Mouse (Mus musculus): ENCODE measurements around the gene AU021092. TPM values are rescaled to one million over a fixed set of nuclear protein-coding genes. Genes with fewer than 3 reads are reported as not detected.

Gene AU021092
- polyA plus RNA-seq, 1 experiment from 2014 or later: 7.6 TPM

DNA sequence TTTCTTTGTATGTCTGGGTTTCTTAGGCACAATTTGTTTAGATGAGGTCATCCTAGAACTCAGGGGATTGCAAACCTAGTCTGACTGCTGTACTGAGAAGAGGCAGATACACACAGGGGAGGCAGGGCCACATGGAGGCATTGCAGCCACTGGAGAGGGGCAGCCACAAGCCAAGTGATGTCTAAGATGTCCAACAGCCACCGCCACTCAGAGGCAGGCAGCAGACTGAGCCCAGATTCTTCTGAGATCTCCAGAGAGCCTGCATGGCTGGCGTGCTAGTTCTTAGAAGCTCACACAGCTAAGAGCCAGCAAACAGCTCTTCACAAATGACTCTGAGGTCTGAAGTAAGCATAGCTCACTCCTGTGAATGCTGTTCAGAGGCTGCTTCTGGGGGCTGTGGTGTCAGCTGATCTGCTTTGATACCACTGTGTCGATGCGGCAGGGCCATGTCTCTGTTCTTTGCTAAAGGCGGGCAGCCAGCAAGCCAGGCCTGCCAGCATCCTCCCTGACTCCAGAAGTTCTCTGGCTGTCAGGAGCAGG lies 16.6 kb downstream of the AU021092 start:
- Histone ChIP-seq H3K4me1 (ENCODE audit: control insufficient read depth, insufficient read depth, low read length) (no peaks in the 10 kb centered on the region), H3K4me3 (ENCODE audit: low read depth, low read length) (no peak overlapping the region), H3K27ac (replicated peaks; ENCODE audit: low read depth, low read length) (no peak overlapping the region), H3K9ac (ENCODE audit: low read depth, low read length) (no peak overlapping the region), H3K4me2 (ENCODE audit: low read depth, low read length) (no peak overlapping the region), H3K27me3 (replicated peaks; ENCODE audit: control insufficient read depth, insufficient read depth, low read length) (no peaks in the 10 kb centered on the region), H3K9me3 (ENCODE audit: control insufficient read depth, low read length) (no peaks in the 10 kb centered on the region), H3K36me3 (ENCODE audit: control insufficient read depth, insufficient read depth, low read length) (no peaks in the 10 kb centered on the region)
- DNase-seq (ENCODE audit: low spot score): no peak
- WGBS: 87% methylated on average over 5 of the region's 5 CpGs
- no peak for ATAC-seq (ENCODE audit: low read depth)

DNA sequence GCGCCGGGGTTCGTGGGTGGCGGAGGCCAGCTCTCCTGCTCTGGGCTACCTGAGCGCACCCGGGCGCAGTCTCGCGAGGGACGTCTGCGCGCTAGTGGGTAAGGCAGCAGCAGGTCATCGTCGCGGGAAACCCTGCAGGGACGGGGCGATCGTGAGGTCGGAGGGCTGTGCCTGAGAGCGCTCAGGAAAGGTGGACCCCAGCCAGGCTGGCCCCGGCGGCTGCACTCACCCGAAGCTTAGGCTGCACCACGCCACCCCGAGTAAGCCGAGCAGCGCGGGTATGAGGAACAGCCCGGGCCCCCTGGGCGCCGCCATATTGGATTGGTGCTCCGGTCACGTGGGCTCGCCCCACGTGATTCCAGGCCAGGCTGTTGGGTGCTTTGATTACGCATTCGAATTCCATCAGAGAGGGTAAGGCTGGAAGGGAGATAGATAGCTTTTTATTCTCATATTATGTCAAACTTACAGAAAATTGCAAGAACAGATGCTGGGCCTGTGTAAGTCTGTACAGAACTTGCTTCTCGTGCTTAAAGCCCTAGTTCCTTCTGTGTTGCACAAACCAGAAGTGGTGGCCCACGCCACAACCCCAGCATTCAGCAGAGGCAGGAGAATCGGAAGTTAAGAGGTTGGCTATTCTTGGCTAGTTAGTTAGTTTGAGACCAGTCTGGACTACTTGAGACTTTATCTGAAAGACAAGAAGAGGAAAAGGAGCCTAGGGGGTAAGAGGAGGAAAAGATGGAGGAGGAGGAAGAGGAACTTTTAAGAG lies 18.2 kb downstream of the AU021092 start, which contains the start of gene Nagpa:
Nagpa (minus strand) TSS at position 345 of the 766 bp plus-strand sequence.
- ATAC-seq (ENCODE audit: low read depth) (peak; percentile 89), DNase-seq (ENCODE audit: low spot score) (peak; percentile 94)
- peak within 1 kb of the TSS; percentile 97 for H3K4me2 ChIP-seq (ENCODE audit: low read depth, low read length)
- peak within 1 kb of the TSS; percentile 88 for H3K4me3 ChIP-seq (ENCODE audit: low read depth, low read length)
- peak within 1 kb of the TSS; percentile 67 for H3K9ac ChIP-seq (ENCODE audit: low read depth, low read length)
- H3K27me3 ChIP-seq (replicated peaks; ENCODE audit: control insufficient read depth, insufficient read depth, low read length): no peaks in the 10 kb centered on the region
- no peaks in the 10 kb centered on the region for H3K9me3 ChIP-seq (ENCODE audit: control insufficient read depth, low read length)
- WGBS: 7% methylated on average over 30 of the region's 40 CpGs
- no peaks in the 10 kb centered on the region for H3K36me3 ChIP-seq (ENCODE audit: control insufficient read depth, insufficient read depth, low read length)
- no peaks in the 10 kb centered on the region for H3K4me1 ChIP-seq (ENCODE audit: control insufficient read depth, insufficient read depth, low read length)
- H3K27ac ChIP-seq (replicated peaks; ENCODE audit: low read depth, low read length): no peak within 1 kb of the TSS

DNA sequence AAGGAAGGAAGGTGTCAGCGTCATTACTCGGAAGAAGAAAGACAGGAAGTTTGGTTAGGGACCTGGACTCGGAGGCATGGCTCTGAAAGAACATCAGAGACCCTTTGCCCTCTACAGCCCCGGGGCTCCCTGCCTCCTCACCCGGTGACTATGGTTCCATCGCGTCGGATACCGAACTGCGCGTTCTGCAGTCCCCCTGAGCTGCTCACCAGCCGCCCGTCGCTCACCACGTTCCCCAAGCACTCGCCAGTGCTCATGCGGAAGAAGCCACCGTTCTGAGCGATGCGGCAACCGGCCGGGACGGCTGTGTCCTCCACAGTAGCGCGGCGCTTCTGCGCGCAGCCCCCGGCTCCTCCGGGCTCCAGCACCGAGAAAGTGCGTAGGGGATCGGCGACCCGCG lies 18.9 kb downstream of the AU021092 start:
- Histone ChIP-seq H3K36me3 (ENCODE audit: control insufficient read depth, insufficient read depth, low read length) (no peaks in the 10 kb centered on the region), H3K4me3 (ENCODE audit: low read depth, low read length) (peak overlapping the region; percentile 88), H3K9ac (ENCODE audit: low read depth, low read length) (peak overlapping the region; percentile 67), H3K4me1 (ENCODE audit: control insufficient read depth, insufficient read depth, low read length) (no peaks in the 10 kb centered on the region), H3K4me2 (ENCODE audit: low read depth, low read length) (peak overlapping the region; percentile 97), H3K9me3 (ENCODE audit: control insufficient read depth, low read length) (no peaks in the 10 kb centered on the region), H3K27ac (replicated peaks; ENCODE audit: low read depth, low read length) (no peak overlapping the region), H3K27me3 (replicated peaks; ENCODE audit: control insufficient read depth, insufficient read depth, low read length) (no peaks in the 10 kb centered on the region)
- under 1% methylated on average over 36 of the region's 36 CpGs for WGBS
- no peak for DNase-seq (ENCODE audit: low spot score)
- no peak; the same call in 1 of the 2 replicates for ATAC-seq (ENCODE audit: low read depth)

DNA sequence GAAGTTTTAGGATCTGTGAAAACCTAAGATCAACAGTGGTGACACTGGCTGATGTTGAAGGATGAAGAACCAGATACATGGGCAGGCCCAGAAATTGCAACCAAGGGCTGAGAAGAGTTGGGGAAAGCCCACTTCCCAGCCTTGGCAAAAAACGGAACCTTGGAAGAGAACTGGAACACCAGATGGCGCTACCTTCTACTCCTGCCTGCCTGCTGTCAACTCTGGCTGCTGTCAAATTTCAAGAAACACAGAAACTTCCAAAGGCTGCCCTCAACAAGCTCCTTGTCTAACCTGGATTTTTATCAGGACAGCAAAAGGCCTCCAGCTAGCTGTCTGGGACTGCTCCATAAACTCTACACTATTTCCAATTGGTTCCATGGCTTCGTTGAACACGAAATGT lies 19.4 kb downstream of the AU021092 start:
- no peaks in the 10 kb centered on the region for H3K27me3 ChIP-seq (replicated peaks; ENCODE audit: control insufficient read depth, insufficient read depth, low read length)
- DNase-seq (ENCODE audit: low spot score) (peak; percentile 50), ATAC-seq (ENCODE audit: low read depth) (no peak)
- H3K4me2 ChIP-seq (ENCODE audit: low read depth, low read length): peak overlapping the region; percentile 97
- 0 out of 2 replicates have a peak overlapping the region, but pooled peaks have one; percentile 67 for H3K9ac ChIP-seq (ENCODE audit: low read depth, low read length)
- WGBS: 13% methylated on average over 4 of the region's 4 CpGs
- H3K4me3 ChIP-seq (ENCODE audit: low read depth, low read length): peak overlapping the region; percentile 88
- no peaks in the 10 kb centered on the region for H3K4me1 ChIP-seq (ENCODE audit: control insufficient read depth, insufficient read depth, low read length)
- H3K36me3 ChIP-seq (ENCODE audit: control insufficient read depth, insufficient read depth, low read length): no peaks in the 10 kb centered on the region
- no peak overlapping the region for H3K27ac ChIP-seq (replicated peaks; ENCODE audit: low read depth, low read length)
- H3K9me3 ChIP-seq (ENCODE audit: control insufficient read depth, low read length): no peaks in the 10 kb centered on the region

DNA sequence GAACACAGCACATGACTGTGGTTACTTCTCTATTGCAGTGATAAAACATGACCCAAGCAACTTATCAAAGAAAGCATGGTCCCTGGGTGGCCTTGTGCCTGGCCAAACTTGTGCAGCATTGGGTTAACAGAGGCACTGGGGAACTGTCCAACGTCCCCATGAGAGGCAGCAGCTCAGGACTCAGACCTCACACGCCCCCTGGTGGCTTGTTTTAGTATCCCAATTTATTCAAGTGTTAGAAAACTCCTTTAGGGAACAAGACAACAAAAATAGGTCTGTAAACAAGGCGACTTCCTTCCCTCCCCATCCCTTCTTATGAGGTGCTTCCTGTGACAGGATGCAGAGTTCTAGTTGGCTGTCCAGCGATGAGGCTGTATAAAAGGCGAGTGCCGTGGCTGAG lies 27.0 kb downstream of the AU021092 start:
- H3K4me2 ChIP-seq (ENCODE audit: low read depth, low read length): no peak overlapping the region
- DNase-seq (ENCODE audit: low spot score) (peak; percentile 45), ATAC-seq (ENCODE audit: low read depth) (no peak)
- no peaks in the 10 kb centered on the region for H3K9me3 ChIP-seq (ENCODE audit: control insufficient read depth, low read length)
- no peaks in the 10 kb centered on the region for H3K4me1 ChIP-seq (ENCODE audit: control insufficient read depth, insufficient read depth, low read length)
- 37% methylated on average over 6 of the region's 6 CpGs for WGBS
- no peaks in the 10 kb centered on the region for H3K36me3 ChIP-seq (ENCODE audit: control insufficient read depth, insufficient read depth, low read length)
- no peak overlapping the region for H3K4me3 ChIP-seq (ENCODE audit: low read depth, low read length)
- no peak overlapping the region for H3K9ac ChIP-seq (ENCODE audit: low read depth, low read length)
- no peaks in the 10 kb centered on the region for H3K27me3 ChIP-seq (replicated peaks; ENCODE audit: control insufficient read depth, insufficient read depth, low read length)
- no peak overlapping the region for H3K27ac ChIP-seq (replicated peaks; ENCODE audit: low read depth, low read length)

DNA sequence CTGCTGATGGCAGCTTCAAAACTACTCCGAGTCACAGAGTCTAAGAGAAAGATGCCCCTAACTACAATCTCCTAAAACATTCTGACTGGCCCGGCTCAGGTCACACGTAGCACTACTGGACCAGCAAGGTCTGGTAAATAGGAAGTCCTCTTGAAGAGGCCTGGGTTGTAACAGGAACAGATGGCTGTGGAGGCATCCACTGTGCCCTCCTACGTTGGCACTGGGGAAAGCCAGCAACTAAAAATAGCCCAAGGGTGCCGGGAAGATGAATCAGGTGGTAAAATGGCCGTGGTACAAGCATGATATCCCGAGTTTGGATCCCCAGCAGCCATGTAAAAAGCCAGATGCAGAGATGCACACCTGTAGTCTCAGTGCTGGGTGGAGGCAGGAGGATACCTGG lies 35.9 kb downstream of the AU021092 start:
- Histone ChIP-seq H3K9ac (ENCODE audit: low read depth, low read length) (no peak overlapping the region), H3K27me3 (replicated peaks; ENCODE audit: control insufficient read depth, insufficient read depth, low read length) (no peaks in the 10 kb centered on the region), H3K4me2 (ENCODE audit: low read depth, low read length) (no peak overlapping the region), H3K27ac (replicated peaks; ENCODE audit: low read depth, low read length) (no peak overlapping the region), H3K4me3 (ENCODE audit: low read depth, low read length) (no peak overlapping the region), H3K36me3 (ENCODE audit: control insufficient read depth, insufficient read depth, low read length) (no peaks in the 10 kb centered on the region), H3K9me3 (ENCODE audit: control insufficient read depth, low read length) (no peaks in the 10 kb centered on the region), H3K4me1 (ENCODE audit: control insufficient read depth, insufficient read depth, low read length) (no peaks in the 10 kb centered on the region)
- DNase-seq (ENCODE audit: low spot score) (no peak), ATAC-seq (ENCODE audit: low read depth) (no peak)
- WGBS: 82% methylated on average over 7 of the region's 7 CpGs

DNA sequence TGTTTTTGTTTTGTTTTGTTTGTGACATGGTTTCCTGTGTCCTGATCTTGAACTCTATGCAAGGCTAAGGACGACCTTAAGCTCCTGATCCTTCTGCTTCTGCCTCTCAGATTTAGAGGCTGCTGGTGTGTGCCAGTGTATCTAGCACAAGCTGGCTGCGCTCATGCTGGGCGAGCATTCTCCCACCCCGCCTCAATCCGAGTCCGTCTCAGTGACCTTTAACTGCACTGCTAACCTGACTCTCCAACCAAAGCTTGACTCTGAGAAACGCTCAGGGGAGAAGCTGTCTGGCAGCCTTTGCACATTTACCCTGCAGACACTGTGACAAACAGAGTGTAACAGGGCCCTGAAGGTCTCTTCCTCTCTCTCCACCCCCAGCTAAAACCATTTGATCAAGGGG lies 36.4 kb downstream of the AU021092 start:
- Histone ChIP-seq H3K4me3 (ENCODE audit: low read depth, low read length) (no peak overlapping the region), H3K9me3 (ENCODE audit: control insufficient read depth, low read length) (no peaks in the 10 kb centered on the region), H3K4me2 (ENCODE audit: low read depth, low read length) (no peak overlapping the region), H3K36me3 (ENCODE audit: control insufficient read depth, insufficient read depth, low read length) (no peaks in the 10 kb centered on the region), H3K9ac (ENCODE audit: low read depth, low read length) (no peak overlapping the region), H3K27me3 (replicated peaks; ENCODE audit: control insufficient read depth, insufficient read depth, low read length) (no peaks in the 10 kb centered on the region), H3K4me1 (ENCODE audit: control insufficient read depth, insufficient read depth, low read length) (no peaks in the 10 kb centered on the region), H3K27ac (replicated peaks; ENCODE audit: low read depth, low read length) (no peak overlapping the region)
- no peak for DNase-seq (ENCODE audit: low spot score)
- ATAC-seq (ENCODE audit: low read depth): no peak
- WGBS: 64% methylated on average over 7 of the region's 7 CpGs

DNA sequence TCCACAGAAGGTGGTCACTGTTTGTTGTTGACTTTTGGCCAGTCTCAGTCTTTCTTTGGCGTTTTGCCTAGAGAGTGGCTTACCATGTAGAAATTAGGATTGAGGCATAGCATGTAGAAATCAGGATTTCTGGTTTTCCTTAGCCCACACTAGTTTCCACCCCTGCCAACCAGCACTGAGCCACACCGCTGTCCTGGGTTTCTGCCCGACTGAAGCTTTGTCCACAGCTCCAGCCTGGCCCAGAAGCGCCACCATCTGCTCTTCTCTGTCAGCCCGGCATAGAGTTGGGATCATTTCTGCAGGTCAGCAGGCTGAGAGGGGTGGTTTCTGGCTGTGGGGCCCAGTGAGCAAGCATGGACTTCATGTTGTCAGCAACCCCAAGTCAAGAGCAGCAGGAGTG lies 37.1 kb downstream of the AU021092 start:
- no peaks in the 10 kb centered on the region for H3K9me3 ChIP-seq (ENCODE audit: control insufficient read depth, low read length)
- H3K4me1 ChIP-seq (ENCODE audit: control insufficient read depth, insufficient read depth, low read length): no peaks in the 10 kb centered on the region
- 79% methylated on average over 5 of the region's 5 CpGs for WGBS
- H3K27ac ChIP-seq (replicated peaks; ENCODE audit: low read depth, low read length): no peak overlapping the region
- H3K36me3 ChIP-seq (ENCODE audit: control insufficient read depth, insufficient read depth, low read length): no peaks in the 10 kb centered on the region
- no peak overlapping the region for H3K4me2 ChIP-seq (ENCODE audit: low read depth, low read length)
- ATAC-seq (ENCODE audit: low read depth) (no peak), DNase-seq (ENCODE audit: low spot score) (no peak)
- H3K4me3 ChIP-seq (ENCODE audit: low read depth, low read length): no peak overlapping the region
- H3K27me3 ChIP-seq (replicated peaks; ENCODE audit: control insufficient read depth, insufficient read depth, low read length): no peaks in the 10 kb centered on the region
- no peak overlapping the region for H3K9ac ChIP-seq (ENCODE audit: low read depth, low read length)

DNA sequence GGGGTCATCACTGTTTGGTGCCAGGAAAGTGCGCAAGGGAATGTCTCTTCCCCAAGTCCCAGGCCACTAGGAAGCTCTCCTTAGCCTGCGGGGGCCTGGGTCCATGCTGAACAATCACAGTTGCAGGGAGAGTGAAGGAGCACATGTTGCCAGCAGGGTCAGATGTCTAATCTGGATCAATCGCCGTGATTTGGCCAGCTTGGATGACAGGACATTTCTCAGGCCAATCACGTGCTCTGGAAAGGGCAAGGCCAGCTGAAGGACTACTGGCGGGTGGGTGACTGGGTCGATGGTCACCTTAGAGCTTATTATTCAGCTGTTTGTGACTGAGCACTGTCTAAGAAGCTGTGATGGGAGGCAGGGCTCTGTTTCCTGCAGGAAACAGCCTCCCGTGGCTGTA lies 38.0 kb downstream of the AU021092 start:
- no peak overlapping the region for H3K4me2 ChIP-seq (ENCODE audit: low read depth, low read length)
- H3K27ac ChIP-seq (replicated peaks; ENCODE audit: low read depth, low read length): no peak overlapping the region
- no peak overlapping the region for H3K9ac ChIP-seq (ENCODE audit: low read depth, low read length)
- no peak overlapping the region for H3K4me3 ChIP-seq (ENCODE audit: low read depth, low read length)
- no peak for DNase-seq (ENCODE audit: low spot score)
- WGBS: 44% methylated on average over 8 of the region's 8 CpGs
- no peaks in the 10 kb centered on the region for H3K36me3 ChIP-seq (ENCODE audit: control insufficient read depth, insufficient read depth, low read length)
- H3K9me3 ChIP-seq (ENCODE audit: control insufficient read depth, low read length): no peaks in the 10 kb centered on the region
- no peaks in the 10 kb centered on the region for H3K27me3 ChIP-seq (replicated peaks; ENCODE audit: control insufficient read depth, insufficient read depth, low read length)
- H3K4me1 ChIP-seq (ENCODE audit: control insufficient read depth, insufficient read depth, low read length): no peaks in the 10 kb centered on the region
- ATAC-seq (ENCODE audit: low read depth): no peak
